Mouse (Mus musculus): Measurements from ENCODE around the gene Fgd1. TPM values are rescaled to one million over a fixed set of nuclear protein-coding genes. Genes with fewer than 3 reads are reported as not detected.
A peak's percentile ranks its signal among the peaks of the same experiment; 100 is the strongest.

Fgd1 gene
- 10 to 100 TPM; 11.9 to 15.7 TPM for total RNA-seq (2021)
- long read RNA-seq, experiment 1, full-length matches to known transcripts, result 10 of 13 reads
- long read RNA-seq, experiment 1, partial matches to known transcripts, result 2 of 13 reads
- long read RNA-seq, experiment 1, other reads (novel, unspliced or antisense), result 1 of 13 reads
- long read RNA-seq, experiment 2, full-length matches to known transcripts, result 4 of 15 reads
- long read RNA-seq, experiment 2, partial matches to known transcripts, result 7 of 15 reads
- long read RNA-seq, experiment 2, other reads (novel, unspliced or antisense), result 4 of 15 reads

DNA sequence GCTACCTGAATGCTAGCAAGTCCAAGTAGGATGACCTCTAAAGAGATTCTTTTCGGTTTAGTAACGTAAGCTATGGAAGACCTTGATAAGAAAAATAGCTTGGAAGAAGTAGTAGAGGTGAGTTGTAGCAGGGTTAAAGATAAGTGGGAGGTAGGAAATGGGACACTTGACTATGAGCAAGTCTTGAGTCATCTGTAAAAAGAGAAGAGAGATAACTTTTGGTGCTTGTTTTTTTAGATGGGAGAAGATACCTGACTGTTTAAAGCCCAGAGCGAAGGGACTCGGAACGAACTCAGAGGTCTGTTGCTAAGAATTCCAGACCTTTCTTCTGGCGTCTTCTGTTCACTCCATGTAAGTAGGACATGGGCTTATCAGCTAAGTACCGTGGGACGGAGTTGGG is at the start of gene Fgd1:
Gene Fgd1 (plus strand): TSS at position 301 of the 400 bp plus-strand sequence.
- DNase-seq (ENCODE audit: low spot score in 2 of 2), result no peak

DNA sequence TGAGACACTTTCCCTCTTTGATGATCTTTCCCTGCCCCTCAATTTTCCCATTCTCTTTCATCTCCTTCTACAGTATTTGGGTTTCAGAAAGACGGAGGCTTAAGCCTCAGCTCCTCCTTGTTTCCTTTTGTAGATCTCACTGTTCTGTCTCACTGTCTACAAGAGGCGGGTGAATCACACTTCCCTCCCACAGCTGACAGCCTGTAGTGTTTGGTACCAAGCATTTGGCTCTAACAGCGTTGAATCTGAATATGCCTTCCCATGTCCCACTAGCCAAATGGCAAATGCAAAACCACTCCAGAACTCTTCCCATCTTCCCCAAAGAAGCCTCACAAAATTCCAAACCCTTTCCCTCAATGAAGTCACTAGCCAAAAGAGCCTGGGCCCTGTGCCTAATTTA is 49.2 kb upstream of the Fgd1 start:
- no peak for DNase-seq (ENCODE audit: low spot score in 2 of 2)

DNA sequence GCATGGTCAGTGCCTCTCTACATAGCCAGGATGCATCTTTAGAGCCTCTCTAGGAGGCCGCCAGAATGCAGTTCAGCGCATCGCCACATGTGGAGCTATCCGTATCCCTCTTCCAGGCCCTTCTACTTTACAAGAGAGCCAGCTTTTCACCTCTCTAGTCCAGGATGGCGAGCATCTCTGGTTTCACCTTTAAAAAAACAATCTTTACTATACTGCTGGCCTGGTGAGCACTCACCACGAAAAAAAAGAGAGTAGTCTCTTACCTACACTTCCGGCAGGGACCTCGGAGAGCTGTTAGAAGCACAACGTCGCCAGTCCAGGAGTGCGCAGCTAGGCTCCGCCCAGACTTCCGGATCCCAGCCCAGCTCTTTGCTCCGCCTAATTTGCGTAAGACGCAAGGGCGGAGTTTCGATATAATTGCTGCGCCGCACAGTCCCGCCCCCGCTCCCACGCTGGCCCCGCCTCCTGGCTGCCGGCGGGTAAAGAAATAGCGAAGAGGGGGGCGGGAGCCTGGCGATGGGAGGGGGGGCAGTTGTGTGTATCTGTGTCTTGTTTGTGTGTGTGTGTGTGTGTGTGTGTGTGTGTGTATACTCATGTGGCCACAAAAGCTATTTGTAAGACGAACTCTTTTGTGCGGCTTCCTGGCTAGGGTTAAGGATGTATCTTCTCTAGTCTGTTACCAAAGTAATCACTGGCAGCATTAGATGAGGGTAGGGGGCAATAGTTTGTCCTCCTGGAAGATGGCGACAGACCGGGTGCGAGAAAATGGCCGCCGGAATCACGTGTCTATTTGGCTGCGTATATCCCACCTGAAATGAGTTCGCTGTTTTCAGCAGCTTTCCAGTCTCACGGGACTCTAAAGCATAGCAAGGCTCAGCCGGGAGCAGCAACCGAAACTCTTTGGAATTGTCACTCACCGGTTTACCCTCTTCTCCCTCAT is 28.7 kb upstream of the Fgd1 start, which contains the start of gene Gnl3l:
Gene Gnl3l (minus strand): TSS at position 385 of the 940 bp plus-strand sequence.
- DNase-seq (ENCODE audit: low spot score in 2 of 2), result peak; percentile 71 to 80

DNA sequence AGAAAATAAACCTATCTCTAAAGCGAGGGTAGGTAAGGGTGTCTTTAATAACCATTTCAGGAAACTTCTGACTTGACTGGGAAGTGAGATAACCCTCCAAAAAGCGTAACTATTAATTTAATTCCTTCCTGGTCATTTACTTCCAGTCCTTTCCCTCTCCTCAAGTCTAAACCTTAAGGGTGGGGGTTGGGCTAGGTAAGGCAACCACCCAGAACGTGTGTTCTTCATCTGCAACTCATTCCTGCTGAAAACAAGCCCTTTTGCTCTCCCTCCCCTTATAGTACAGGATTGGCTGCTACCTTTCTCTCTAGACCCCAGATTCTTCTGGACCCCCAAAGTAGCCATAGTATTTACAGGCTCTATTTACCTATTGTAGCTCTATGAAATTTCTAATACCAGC is 28.1 kb upstream of the Fgd1 start:
- DNase-seq (ENCODE audit: low spot score in 2 of 2), result no peak

DNA sequence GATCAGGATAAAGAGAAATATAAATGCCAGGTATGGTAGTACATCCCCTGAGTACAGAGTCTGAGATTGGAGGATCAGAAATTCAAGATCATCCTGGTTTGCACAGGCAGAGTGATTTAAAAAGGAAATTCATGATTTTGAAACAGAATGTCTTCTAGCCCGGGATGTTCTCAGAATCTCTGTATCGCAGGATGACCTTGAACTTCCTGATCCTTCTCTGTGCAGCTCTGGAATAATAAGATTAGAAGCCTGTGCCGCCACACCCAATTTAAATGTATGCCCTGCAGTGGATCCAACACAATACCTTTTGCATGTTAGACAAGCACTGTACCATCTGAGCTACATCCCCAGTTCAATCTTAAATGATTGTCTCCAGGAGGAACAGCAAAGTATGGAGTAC is 27.2 kb upstream of the Fgd1 start:
- DNase-seq (ENCODE audit: low spot score in 2 of 2), result no peak

DNA sequence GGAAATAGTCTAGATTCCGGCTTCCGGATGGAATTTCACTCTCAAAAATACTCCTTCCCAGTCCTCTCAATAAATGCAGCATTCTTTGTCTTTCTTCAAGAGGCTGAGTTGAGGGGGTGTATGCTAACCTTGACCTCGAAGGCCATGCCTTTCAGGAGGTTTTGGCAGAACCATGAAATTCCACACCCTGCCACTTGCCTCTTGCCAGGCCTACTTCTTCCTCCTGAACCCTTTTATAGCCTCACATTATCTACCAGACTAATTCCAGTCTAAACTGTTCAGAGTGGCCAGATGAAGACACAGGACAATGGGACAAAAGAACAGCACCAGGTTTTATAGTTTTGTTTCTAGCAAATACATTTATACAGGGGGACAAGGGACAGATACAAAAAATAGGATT is 14.6 kb upstream of the Fgd1 start:
- DNase-seq (ENCODE audit: low spot score in 2 of 2), result no peak

DNA sequence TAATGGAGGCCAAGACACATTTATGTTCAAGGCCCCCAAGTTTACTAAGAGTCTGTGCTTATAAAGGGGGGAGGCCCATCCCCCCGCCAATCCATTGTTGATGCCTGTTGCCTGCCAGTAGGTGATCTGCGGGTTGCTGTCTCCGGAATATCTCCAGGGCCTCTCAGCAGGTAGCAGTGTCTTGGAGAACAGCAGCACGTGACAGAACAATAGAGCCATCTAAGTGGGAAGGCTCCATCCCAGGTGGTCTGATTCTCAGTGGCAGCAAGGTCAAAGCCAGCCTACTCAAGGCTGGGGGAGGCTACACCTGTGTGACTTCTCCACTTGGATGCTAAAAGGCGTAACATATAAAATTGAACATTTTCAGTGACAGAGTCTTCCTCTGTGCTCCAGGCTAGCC is 4.7 kb upstream of the Fgd1 start:
- DNase-seq (ENCODE audit: low spot score in 2 of 2), result no peak

DNA sequence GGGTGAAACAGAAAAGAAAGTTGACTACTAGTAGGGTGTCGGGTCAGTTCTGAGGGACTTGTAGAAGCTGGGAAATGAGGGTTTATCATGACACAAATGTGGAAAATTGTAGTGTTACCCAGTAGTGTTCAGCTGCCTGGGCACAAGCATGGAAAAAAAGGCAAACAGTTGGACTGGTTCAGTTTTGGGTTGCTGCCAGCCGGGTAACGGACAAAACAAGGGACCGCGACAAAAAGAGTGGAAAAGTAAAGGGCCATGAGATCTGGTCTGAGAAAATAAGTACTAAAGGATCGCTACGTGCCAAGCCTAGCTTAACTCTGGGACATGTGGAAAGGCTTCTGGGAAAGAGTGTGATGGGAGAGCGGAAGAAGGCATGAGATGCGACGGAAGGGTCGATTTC is 371 bp downstream of the Fgd1 start:
- DNase-seq (ENCODE audit: low spot score in 2 of 2), result no peak

DNA sequence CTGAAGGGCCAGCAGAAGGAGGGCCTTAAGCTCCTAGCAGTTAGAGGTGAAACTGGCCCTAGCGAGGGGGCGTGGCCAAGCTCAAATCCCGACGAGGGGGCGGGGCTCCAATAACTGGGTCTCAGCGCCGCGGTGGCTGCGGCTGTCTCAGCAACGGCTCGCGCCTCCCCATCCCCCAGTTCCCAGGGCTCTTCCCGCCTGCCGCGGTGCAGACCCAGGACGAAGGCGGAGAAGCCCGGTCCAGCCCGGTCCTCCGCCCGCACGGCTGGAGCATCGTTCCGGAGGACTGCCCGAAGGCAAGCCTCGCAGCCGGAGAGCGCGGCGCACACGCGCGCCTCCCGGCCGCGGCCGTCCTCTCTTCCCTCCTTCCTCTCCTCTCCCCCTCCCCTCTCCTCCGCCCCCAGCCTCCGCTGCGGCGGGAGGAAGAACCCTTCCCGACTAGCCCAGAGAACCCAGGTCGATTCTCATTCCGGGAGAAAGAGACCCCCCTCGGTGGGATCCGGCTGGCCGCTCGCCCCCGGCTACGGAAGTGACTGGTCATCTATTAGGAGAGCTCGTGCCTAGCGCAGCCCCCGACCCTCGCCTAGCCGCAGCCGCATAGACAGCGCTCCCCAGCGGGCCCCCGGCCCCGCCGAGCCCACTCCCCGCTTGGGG is 954 bp downstream of the Fgd1 start:
- DNase-seq (ENCODE audit: low spot score in 2 of 2), result peak; percentile 76 to 82

DNA sequence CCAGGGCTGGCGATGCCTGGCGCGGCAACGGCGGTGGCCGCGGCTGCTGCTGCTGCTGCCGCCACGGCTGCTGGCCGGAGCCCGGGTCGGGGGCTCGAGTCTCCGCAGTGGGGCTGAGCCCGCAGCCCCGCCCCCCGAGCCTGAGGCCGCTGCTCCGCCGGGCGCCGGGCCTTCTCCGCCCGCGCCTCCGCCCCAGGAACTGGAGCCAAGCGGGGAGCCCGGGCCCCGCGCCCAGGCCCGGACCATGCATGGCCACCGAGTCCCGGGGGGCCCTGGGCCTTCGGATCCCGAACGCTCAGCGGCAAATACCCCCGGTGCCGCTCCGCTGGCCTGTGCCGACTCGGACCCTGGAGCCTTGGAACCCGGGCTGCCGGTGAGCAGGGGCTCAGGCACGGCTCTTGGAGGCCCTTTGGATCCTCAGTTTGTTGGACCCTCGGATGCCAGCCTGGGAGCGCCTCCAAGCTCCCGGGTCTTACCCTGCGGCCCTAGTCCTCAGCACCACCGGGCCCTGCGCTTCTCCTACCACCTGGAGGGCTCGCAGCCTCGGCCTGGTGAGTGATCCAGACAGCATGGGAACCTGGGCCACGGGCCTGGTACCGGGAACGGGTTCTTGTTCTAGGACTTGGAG is 1.6 kb downstream of the Fgd1 start:
- peak; percentile 30 to 39 for DNase-seq (ENCODE audit: low spot score in 2 of 2)

DNA sequence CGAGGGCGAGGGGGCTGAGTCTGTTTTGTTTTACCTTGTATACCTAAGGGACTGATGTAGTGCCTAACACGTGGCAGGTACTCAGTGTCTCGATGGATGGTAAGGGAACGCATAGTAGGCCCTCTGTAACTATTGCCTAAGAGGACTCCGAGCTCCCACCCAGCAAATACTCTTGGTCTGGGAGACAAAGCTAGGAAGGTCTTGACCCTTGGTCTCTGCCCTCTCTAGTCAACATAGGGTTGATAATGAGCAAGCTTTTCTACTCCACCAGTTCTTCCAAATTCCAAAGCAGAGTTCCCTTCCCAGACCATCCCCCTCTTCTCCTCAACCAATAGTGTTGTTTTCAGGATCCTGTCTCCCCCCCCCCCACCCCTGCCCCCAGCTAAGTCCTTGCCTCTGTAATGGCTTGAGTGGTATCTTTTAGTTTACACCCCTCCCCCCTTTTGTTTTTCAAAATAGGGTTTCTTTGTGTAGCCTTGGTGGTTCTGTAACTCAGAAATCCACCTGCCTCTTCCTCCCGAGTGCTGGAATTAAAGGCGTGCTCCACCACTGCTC is 3.8 kb downstream of the Fgd1 start:
- no peak for DNase-seq (ENCODE audit: low spot score in 2 of 2)

DNA sequence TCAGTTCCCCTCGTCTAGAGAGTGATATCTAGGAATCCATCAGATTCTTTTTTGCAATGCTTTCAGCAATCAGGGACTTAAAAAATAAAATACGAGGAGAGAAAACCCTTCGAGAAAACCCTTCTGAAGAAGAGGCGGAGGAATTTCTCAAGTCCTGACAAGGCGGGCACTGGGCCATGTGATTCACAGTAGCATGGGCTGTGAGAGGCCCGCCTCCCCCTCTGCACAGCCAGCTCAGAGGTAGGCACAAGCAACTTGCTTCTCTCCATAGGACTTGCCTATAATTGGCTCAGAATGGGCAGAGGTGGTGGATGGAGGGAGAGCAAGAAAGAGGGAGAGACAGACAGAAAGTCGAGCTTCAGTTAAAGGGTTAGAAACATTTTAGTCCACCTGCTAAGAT is 4.4 kb downstream of the Fgd1 start:
- peak in 1 of 2 experiments; percentile 17 for DNase-seq (ENCODE audit: low spot score in 2 of 2)

DNA sequence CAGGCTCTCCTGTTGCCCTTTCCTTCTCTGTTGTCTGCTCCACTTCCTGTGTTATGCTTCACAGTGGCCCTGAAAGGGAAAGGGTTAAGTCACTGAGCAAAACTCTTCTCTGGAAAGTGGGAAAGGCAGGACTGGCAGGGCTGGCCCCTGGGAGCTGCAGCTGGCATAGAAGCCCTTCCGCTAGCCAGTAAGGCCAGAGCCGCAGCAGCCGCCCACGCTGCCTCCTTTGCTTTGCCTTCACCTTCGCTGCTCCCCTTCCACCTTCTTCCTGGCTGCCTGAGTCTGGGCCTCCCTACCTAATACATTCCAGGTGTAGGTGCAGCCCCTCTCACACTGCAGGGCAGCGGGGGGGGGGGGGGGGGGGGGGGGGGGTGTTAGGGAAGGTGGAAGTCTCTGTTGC is 8.5 kb downstream of the Fgd1 start:
- no peak for DNase-seq (ENCODE audit: low spot score in 2 of 2)

DNA sequence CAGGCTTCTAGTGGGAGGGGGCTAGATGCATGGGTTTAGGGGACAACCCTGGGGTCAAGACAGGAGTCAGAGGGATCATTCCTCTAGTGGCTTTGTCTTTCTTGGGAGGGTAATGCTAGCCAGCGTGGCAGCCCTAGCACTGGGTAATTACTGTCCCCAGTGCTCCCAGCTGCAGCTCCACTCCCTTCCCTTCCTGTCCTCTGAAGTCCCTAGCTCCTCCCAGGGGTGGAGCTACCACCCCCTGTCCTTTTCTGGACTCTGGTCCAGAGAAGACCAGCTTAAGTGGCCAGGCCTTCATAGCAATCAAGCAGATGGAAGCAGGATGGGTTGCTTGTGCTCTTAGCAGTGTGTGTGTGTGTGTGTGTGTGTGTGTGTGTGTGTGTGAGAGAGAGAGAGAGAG is 9.6 kb downstream of the Fgd1 start:
- no peak for DNase-seq (ENCODE audit: low spot score in 2 of 2)

DNA sequence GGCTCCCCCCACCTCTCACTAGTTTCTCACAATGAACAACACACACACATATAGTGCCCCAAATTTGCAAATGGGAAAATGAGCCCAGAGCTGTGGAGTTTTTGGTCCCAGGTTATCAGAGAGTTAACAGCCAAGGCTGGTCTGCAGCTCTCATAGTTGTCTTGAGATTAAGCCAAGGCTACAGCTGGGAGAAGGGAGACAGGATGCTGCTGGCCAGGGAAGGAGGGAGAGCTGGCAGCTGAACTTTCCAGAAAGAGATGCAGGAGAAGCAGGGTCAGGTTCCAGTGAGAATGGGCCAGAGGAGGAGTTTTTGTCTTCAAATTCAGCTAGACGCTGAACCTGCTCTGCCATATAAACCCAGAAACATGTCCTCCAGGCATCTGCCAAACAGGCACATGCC is 13.4 kb downstream of the Fgd1 start:
- no peak for DNase-seq (ENCODE audit: low spot score in 2 of 2)

DNA sequence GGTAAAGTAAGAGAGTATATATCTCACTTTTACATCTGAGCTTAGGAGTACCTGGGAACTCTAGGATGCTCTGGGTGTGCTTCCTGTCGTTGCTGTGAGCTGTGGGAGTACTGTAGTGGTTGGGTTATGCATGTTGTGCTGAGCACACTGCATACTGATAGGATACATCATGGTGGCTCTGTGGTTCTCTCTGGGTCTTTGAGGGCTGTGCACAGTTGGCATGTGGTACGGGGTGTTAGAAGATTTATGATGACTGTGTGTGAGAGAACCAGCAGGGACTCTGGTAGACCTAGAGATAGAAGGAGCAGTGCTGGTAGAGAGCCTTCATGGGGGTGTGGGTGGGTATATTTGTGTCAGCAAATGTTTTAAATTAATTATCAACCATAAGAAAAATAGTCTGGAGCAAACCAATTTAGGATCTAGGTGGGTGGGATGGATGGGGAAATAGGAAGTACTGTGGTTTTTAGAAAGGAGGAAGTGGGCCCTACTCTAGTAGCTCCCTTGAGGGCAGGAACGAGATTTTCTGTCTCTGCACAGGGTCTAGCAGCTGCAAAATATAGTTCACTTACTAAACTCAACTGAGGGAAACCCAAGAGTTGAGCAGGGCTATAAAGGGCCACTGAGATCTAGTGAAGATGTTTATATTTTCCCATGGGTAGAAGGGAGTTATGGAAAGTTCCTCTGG is 15.8 kb downstream of the Fgd1 start:
- no peak for DNase-seq (ENCODE audit: low spot score in 2 of 2)

DNA sequence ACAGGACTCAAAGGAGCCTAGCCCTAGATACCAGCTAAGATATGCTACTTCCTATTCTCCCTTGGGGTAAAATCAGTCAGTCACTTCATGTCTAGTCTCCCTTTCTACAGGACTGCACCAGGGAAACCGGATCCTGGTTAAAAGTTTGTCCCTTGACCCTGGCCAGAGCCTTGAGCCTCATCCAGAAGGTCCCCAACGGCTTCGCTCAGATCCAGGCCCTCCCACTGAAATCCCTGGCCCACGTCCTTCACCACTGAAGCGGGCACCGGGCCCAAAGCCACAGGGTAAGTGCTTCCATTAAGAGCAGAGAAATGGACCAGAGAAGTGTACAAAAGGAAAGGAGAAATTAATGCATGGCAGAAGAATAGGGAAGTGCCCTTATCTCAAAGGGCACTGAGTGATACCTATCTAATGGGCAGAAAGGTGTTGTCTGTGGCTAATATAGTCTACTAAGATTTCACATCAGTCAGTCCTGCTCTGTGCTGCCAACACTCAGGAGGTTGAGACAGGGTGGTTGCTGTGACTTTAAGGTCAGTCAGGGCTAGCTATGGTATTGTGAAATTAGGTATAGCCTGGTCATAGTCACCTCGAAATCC is 20.2 kb downstream of the Fgd1 start:
- DNase-seq (ENCODE audit: low spot score in 2 of 2), result no peak

DNA sequence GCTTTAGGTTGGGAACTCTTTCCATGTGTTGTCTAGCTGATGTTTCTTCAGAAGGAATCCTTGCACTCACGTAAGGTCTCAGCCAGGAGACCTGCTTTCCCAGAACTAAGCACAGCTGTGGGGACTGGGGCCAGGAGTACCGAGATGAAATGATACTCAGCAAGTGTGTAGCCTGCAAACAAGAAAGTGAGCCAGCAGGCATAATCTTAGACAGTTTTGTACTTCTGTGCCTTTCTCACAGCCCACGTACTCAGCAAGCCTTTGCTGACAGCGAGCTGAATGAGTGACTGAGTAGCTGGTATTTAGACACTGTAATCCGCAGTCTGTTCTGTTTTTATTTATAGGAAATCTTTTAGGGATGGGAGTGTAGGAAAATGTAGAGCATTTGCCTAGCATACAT is 21.9 kb downstream of the Fgd1 start:
- DNase-seq (ENCODE audit: low spot score in 2 of 2), result no peak

DNA sequence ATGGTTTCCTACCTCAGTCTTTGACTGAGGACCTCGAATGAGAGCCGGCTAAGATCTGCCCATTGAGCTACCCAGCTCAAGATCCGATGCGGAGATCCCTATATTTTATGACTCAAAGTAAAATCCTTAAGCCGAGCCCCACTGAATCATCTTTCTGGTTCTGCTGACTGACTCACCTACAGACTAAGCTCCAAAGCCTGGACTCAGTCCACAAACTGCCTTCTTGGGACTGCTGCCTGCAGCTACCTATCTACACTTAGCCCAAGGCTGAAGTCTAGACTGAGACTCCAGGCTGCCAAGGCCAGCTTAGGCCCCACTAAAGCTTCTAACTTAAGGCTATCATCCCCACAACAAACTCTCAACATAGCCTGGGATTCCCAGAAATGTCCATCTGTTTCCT is 30.1 kb downstream of the Fgd1 start:
- no peak for DNase-seq (ENCODE audit: low spot score in 2 of 2)

DNA sequence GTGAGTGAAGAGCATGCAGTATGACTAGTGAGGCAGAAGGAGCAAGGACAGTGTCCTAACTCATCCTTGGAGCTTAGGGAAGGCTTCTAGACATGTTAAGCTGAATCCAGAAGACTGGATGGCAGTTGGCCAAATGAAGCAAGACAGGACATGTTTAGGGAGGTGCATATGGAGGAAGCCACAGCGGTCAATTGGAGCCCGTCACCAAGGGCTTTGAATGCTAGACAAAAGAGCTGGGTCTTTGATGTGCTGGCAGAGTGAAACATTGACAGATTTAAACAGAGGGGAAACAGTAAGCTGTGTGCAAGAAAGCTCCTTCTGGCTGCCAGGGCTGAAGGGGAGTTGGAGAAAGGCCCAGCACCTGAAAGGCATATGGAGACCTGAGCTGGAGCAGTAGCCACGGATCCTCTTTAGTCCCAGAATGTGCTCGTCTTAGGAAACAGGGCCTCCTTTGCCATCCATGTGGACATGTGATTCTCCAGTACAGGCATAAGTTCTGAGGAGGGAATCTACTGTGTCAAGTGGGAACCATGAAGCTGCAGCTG is 31.1 kb downstream of the Fgd1 start:
- no peak for DNase-seq (ENCODE audit: low spot score in 2 of 2)
